32 mouse cellular contexts compared by ENCODE assay signal in the genomic region with DNA sequence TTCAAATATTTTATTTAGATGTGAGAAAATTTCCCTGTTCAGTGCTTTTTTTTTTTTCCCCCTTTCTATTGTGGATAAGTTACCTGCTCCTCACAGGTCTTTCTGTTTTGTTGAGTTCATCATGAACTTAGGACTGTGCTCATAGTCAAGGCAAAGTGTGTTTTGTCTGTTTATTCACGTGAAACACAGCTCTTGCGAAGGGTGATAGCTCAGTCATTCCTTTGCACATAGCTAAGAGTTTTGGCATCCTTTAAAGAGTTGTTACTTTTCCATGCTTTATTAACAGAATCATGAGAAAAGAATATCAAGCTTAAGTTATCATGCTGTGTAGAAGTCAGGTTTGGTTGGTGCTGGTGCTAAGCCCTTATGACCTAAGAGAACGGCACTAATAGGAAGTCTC. TPM values are rescaled to one million over a fixed set of nuclear protein-coding genes. Genes with fewer than 3 reads are reported as not detected.
A peak's percentile ranks its signal among the peaks of the same experiment; 100 is the strongest.
DNase-seq lines count a peak whose midpoint lies in the region; ATAC-seq and TF ChIP-seq lines count a peak whose summit lies in the region.
"Had no signal": no experiment of that assay in that cellular context is flagged by ENCODE, and none has a peak within 500 bp of the region (broad histone marks: within the 10 kb centered on the region; RNA-seq: fewer than 3 reads in every experiment).

No protein-coding gene starts in this region.

- no peak overlapping the region for H3K9ac ChIP-seq in heart, embryonic 12.5 days
- no peak overlapping the region for H3K9ac ChIP-seq in liver, embryonic 15.5 days
- H3K9ac ChIP-seq in liver, embryonic 12.5 days, result no peak overlapping the region
- H3K9ac ChIP-seq: embryonic facial prominence, embryonic 13.5 days; embryonic facial prominence, embryonic 15.5 days; forebrain, embryonic 12.5 days had no signal

- peak; percentile 1 for DNase-seq in heart, adult 11 months
- DNase-seq in kidney, adult 9 months, result peak; percentile 69
- DNase-seq in kidney, postnatal 36 days, result no peak
- no peak for DNase-seq in Patski (ENCODE audit: low read depth, low spot score)
- DNase-seq in gastrocnemius, postnatal 14 days, result no peak
- DNase-seq: adrenal gland, adult 2 months; adrenal gland, postnatal 10 days; adrenal gland, postnatal 25 days; B cell, adult 2 months; cerebellum, adult 11 months; cerebellum, adult 18-20 months; cerebellum, adult 8-10 months; cerebellum, adult 9-11 months; cerebellum, postnatal 14 days; cerebellum, postnatal 36 days; embryo, embryonic 11 days had no signal

- TF ChIP-seq CTCF in Patski (IDR thresholded peaks at IDR 0.05), result no peak

- H3K27ac ChIP-seq in heart, embryonic 12.5 days (ENCODE audit: poor library complexity, severe bottlenecking), result no peak overlapping the region
- no peak overlapping the region for H3K27ac ChIP-seq in liver, embryonic 15.5 days (replicated peaks)
- no peak overlapping the region for H3K27ac ChIP-seq in liver, embryonic 12.5 days
- H3K27ac ChIP-seq: embryonic facial prominence, embryonic 13.5 days; embryonic facial prominence, embryonic 15.5 days; forebrain, embryonic 10.5 days; forebrain, embryonic 12.5 days had no signal

- 71% methylated on average over 3 of the region's 3 CpGs for WGBS in heart, embryonic 12.5 days
- WGBS in liver, embryonic 15.5 days (ENCODE audit: insufficient replicate concordance), result 60% methylated on average over 3 of the region's 3 CpGs
- 74% methylated on average over 3 of the region's 3 CpGs for WGBS in liver, embryonic 12.5 days (ENCODE audit: insufficient replicate concordance)

- no peaks in the 10 kb centered on the region for H3K9me3 ChIP-seq in heart, embryonic 12.5 days (replicated peaks)
- no peaks in the 10 kb centered on the region for H3K9me3 ChIP-seq in liver, embryonic 15.5 days (replicated peaks)
- H3K9me3 ChIP-seq in liver, embryonic 12.5 days (replicated peaks), result no peaks in the 10 kb centered on the region
- H3K9me3 ChIP-seq: embryonic facial prominence, embryonic 13.5 days; embryonic facial prominence, embryonic 15.5 days; forebrain, embryonic 10.5 days; forebrain, embryonic 12.5 days; G1E had no signal

- no peak overlapping the region for H3K4me3 ChIP-seq in heart, embryonic 12.5 days
- no peak overlapping the region for H3K4me3 ChIP-seq in liver, embryonic 15.5 days (replicated peaks)
- no peak overlapping the region for H3K4me3 ChIP-seq in liver, embryonic 12.5 days
- H3K4me3 ChIP-seq: embryonic facial prominence, embryonic 13.5 days; embryonic facial prominence, embryonic 15.5 days; erythroblast, embryonic 14.5 days; forebrain, embryonic 10.5 days; forebrain, embryonic 12.5 days had no signal

- intact Hi-C loops in gastrocnemius, postnatal 14 days (cut with DNase I; ENCODE audit: low total_unique reads), result no loop called here

- in situ Hi-C loops in Patski (cut with MboI; ENCODE audit: low pct_unique_long_range_greater_than_20kb), result no loop called here

- no peak overlapping the region for H3K4me2 ChIP-seq in heart, embryonic 12.5 days
- no peak overlapping the region for H3K4me2 ChIP-seq in liver, embryonic 15.5 days
- H3K4me2 ChIP-seq in liver, embryonic 12.5 days, result no peak overlapping the region
- H3K4me2 ChIP-seq: embryonic facial prominence, embryonic 13.5 days; embryonic facial prominence, embryonic 15.5 days; forebrain, embryonic 12.5 days had no signal

- CTCF ChIA-PET in Patski (lab: Charles Lee), result interaction anchor here (0.9 to 3.2 kb wide), 7 partner anchors 12 to 53 kb away, joined by 3 to 8 read pairs (median 3); a partner anchor contains a TSS

- H3K27me3 ChIP-seq in heart, embryonic 12.5 days (replicated peaks), result no peaks in the 10 kb centered on the region
- H3K27me3 ChIP-seq in liver, embryonic 15.5 days, result no peaks in the 10 kb centered on the region
- H3K27me3 ChIP-seq in liver, embryonic 12.5 days (replicated peaks), result no peaks in the 10 kb centered on the region
- H3K27me3 ChIP-seq in Patski, result no peaks in the 10 kb centered on the region
- H3K27me3 ChIP-seq: CH12.LX; embryonic facial prominence, embryonic 13.5 days; embryonic facial prominence, embryonic 15.5 days; forebrain, embryonic 12.5 days had no signal

- peaks cover 11% of the 10 kb centered on the region for H3K36me3 ChIP-seq in heart, embryonic 12.5 days
- H3K36me3 ChIP-seq in liver, embryonic 15.5 days (replicated peaks), result no peaks in the 10 kb centered on the region
- no peaks in the 10 kb centered on the region for H3K36me3 ChIP-seq in liver, embryonic 12.5 days
- H3K36me3 ChIP-seq: embryonic facial prominence, embryonic 13.5 days; embryonic facial prominence, embryonic 15.5 days; forebrain, embryonic 12.5 days; G1E had no signal

- POLR2A ChIA-PET in Patski (lab: Charles Lee), result interaction anchor here (1.3 kb wide), 1 partner anchor 9 kb away, joined by 3 read pairs; no protein-coding TSS in a partner anchor

- peaks cover 50% of the 10 kb centered on the region for H3K4me1 ChIP-seq in heart, embryonic 12.5 days (replicated peaks)
- peaks cover 19% of the 10 kb centered on the region; the same call in 1 of the 2 replicates for H3K4me1 ChIP-seq in liver, embryonic 15.5 days (replicated peaks)
- peaks cover 27% of the 10 kb centered on the region for H3K4me1 ChIP-seq in liver, embryonic 12.5 days
- H3K4me1 ChIP-seq: forebrain, embryonic 10.5 days; forebrain, embryonic 12.5 days had no signal

- no peak for ATAC-seq in heart, embryonic 12.5 days (ENCODE audit: insufficient number of reproducible peaks, low FRiP score)
- 0 out of 2 replicates have a peak, but pooled peaks have one; percentile 26 for ATAC-seq in liver, embryonic 15.5 days (ENCODE audit: insufficient read depth)
- no peak for ATAC-seq in liver, embryonic 12.5 days
- peak; percentile 42 for ATAC-seq in Patski
- ATAC-seq: CD4-positive, CD25-positive, alpha-beta regulatory T cell, adult 4 months; forebrain, embryonic 14.5 days had no signal

RNA-seq across cellular contexts. Expression of a gene that starts 16.4 kb away (rescaled TPM):
- 83.9 and 84.8 TPM in 2 replicates for polyA plus RNA-seq in heart, embryonic 12.5 days (2016; fragmentation: Nextera tagmentation; extraction: Ambion mirVana)
- 9.7 and 10.0 TPM in 2 replicates for polyA plus RNA-seq in liver, embryonic 15.5 days (2015; fragmentation: Nextera tagmentation; extraction: Ambion mirVana)
- 16.5 and 17.5 TPM in 2 replicates for polyA plus RNA-seq in liver, embryonic 12.5 days (2016; fragmentation: Nextera tagmentation; extraction: Ambion mirVana)
- 138 TPM for polyA plus RNA-seq in Patski (2021)
- 10 to 100 TPM; 43.5 to 49.8 TPM for total RNA-seq in gastrocnemius, postnatal 14 days (2021)
- polyA plus RNA-seq: erythroblast, embryonic 14.5 days had no signal

RNA-seq across cellular contexts. Expression of a gene that starts 49.5 kb away (rescaled TPM):
- 0.17 and 0.23 TPM in 2 replicates for polyA plus RNA-seq in heart, embryonic 12.5 days (2016; fragmentation: Nextera tagmentation; extraction: Ambion mirVana)
- polyA plus RNA-seq in liver, embryonic 15.5 days (2015; fragmentation: Nextera tagmentation; extraction: Ambion mirVana), result 0.05 and 0.06 TPM in 2 replicates
- 0.06 and 0.11 TPM in 2 replicates for polyA plus RNA-seq in liver, embryonic 12.5 days (2016; fragmentation: Nextera tagmentation; extraction: Ambion mirVana)
- not detected for polyA plus RNA-seq in Patski (2021)
- not detected for total RNA-seq in gastrocnemius, postnatal 14 days (2021)
- total RNA-seq: adrenal gland, adult 2 months; adrenal gland, postnatal 10 days; adrenal gland, postnatal 25 days; adrenal gland, postnatal 4 days; CH12.LX; common myeloid progenitor, adult 5-6 weeks had no signal
- polyA plus RNA-seq: adrenal gland, adult 2 months; brain, embryonic 14.5 days; CD4-positive, CD25-positive, alpha-beta regulatory T cell, adult 4 months; embryonic facial prominence, embryonic 11.5 days; erythroblast, embryonic 14.5 days; forebrain, embryonic 12.5 days; forebrain, embryonic 14.5 days; G1E had no signal

RNA-seq across cellular contexts. Expression of a gene that starts 54.8 kb away (rescaled TPM):
- polyA plus RNA-seq in heart, embryonic 12.5 days (2016; fragmentation: Nextera tagmentation; extraction: Ambion mirVana), result not detected in 2 replicates
- not detected in 2 replicates for polyA plus RNA-seq in liver, embryonic 15.5 days (2015; fragmentation: Nextera tagmentation; extraction: Ambion mirVana)
- not detected in 2 replicates for polyA plus RNA-seq in liver, embryonic 12.5 days (2016; fragmentation: Nextera tagmentation; extraction: Ambion mirVana)
- not detected for polyA plus RNA-seq in Patski (2021)
- total RNA-seq in gastrocnemius, postnatal 14 days (2021), result not detected
- total RNA-seq: adrenal gland, adult 2 months; adrenal gland, postnatal 10 days; adrenal gland, postnatal 25 days; adrenal gland, postnatal 4 days; CH12.LX; common myeloid progenitor, adult 5-6 weeks had no signal
- polyA plus RNA-seq: adrenal gland, adult 2 months; brain, embryonic 14.5 days; CD4-positive, CD25-positive, alpha-beta regulatory T cell, adult 4 months; embryonic facial prominence, embryonic 11.5 days; embryonic facial prominence, embryonic 13.5 days; embryonic facial prominence, embryonic 15.5 days; erythroblast, embryonic 14.5 days; forebrain, embryonic 10.5 days; forebrain, embryonic 12.5 days; forebrain, embryonic 14.5 days; G1E had no signal

Comparison
In these comparisons a context has a peak if more than half of its experiments do, and no peak if none do; other contexts are left out.
1. DNase-seq: peak in heart, adult 11 months (single experiment) and kidney, adult 9 months (single experiment); none in kidney, postnatal 36 days (0 of 2), Patski (single experiment) and gastrocnemius, postnatal 14 days (single experiment).
2. ATAC-seq: peak in liver, embryonic 15.5 days (single experiment) and Patski (single experiment); none in heart, embryonic 12.5 days (single experiment) and liver, embryonic 12.5 days (single experiment).